Mouse (Mus musculus) myocyte (in vitro differentiated cells): ENCODE measurements at regions not wholly inside any gene's neighbourhood (a gene's known extent, or its start where the extent isn't known, plus 50 kb on each side); places are given as distances from the start of the nearest gene placed in this dataset.

Source experiments
- H3K27me3 ChIP-seq: one replicate; pipeline ENCODE4 v1.6.1; 2011; ENCODE audit not compliant: control insufficient read depth, insufficient read depth, insufficient read length
- H3K36me3 ChIP-seq: one replicate; pipeline ENCODE4 v1.6.1; 2011; ENCODE audit not compliant: control insufficient read depth, insufficient read depth
- H3K4me2 ChIP-seq: one replicate; pipeline ENCODE4 v1.6.1; 2011; ENCODE audit warnings: low read depth, control low read depth
- H3K4me3 ChIP-seq: one replicate; pipeline ENCODE4 v1.5.1; 2011; ENCODE audit warnings: mild to moderate bottlenecking, control low read depth, moderate library complexity
- H3K79me2 ChIP-seq: one replicate; pipeline ENCODE4 v1.6.1; 2011; ENCODE audit not compliant: control insufficient read depth, insufficient read depth
- H3ac ChIP-seq: one replicate; pipeline ENCODE4 v1.6.1; 2011; ENCODE audit not compliant: control insufficient read depth, insufficient read length
- CEBPB ChIP-seq: IDR thresholded peaks from 2 replicates; pipeline ENCODE4 v1.6.1; 2011; ENCODE audit warnings: mild to moderate bottlenecking, moderate library complexity; ENCODE audit not compliant: poor library complexity, insufficient read depth, severe bottlenecking
- E2F4 ChIP-seq: IDR thresholded peaks from one replicate; pipeline ENCODE4 v1.6.1; 2011; ENCODE audit warnings: mild to moderate bottlenecking, control low read depth, moderate library complexity; ENCODE audit not compliant: insufficient read depth
- MAX ChIP-seq: IDR thresholded peaks from one replicate; pipeline ENCODE4 v1.6.1; 2011; ENCODE audit warnings: low read depth, mild to moderate bottlenecking, control low read depth
- MYOD1 ChIP-seq, 3 experiments: IDR thresholded peaks; one replicate each; pipeline ENCODE4 v1.6.1; 2011; ENCODE audit warnings: control low read depth in 2 of 3, low read depth in 2 of 3, mild to moderate bottlenecking in 2 of 3, moderate library complexity in 1 of 3; ENCODE audit not compliant: insufficient read length in 2 of 3, control insufficient read depth in 1 of 3
- MYOG ChIP-seq, 3 experiments: IDR thresholded peaks; one replicate each; pipeline ENCODE4 v1.6.1; 2011; ENCODE audit warnings: control low read depth in 2 of 3, low read depth in 2 of 3, mild to moderate bottlenecking in 2 of 3; ENCODE audit not compliant: insufficient read length in 2 of 3, control insufficient read depth in 1 of 3, insufficient read depth in 1 of 3
- POLR2A ChIP-seq: IDR thresholded peaks from one replicate; pipeline ENCODE4 v1.6.1; 2011; ENCODE audit warnings: low read depth, mild to moderate bottlenecking, control low read depth, moderate library complexity; ENCODE audit not compliant: insufficient read length
- POLR2AphosphoS2 ChIP-seq: IDR thresholded peaks from one replicate; pipeline ENCODE4 v1.6.1; 2011; ENCODE audit warnings: low read depth, control low read depth; ENCODE audit not compliant: insufficient read length
- REST ChIP-seq: IDR thresholded peaks from one replicate; pipeline ENCODE4 v1.6.1; 2011; ENCODE audit warnings: mild to moderate bottlenecking, control low read depth, moderate library complexity; ENCODE audit not compliant: insufficient read depth, insufficient read length
- SRF ChIP-seq: IDR thresholded peaks from one replicate; pipeline ENCODE4 v1.6.1; 2011; ENCODE audit warnings: low read depth; ENCODE audit not compliant: control insufficient read depth, insufficient read length
- TCF12 ChIP-seq: IDR thresholded peaks from one replicate; pipeline ENCODE4 v1.6.1; 2011; ENCODE audit warnings: mild to moderate bottlenecking, control low read depth; ENCODE audit not compliant: poor library complexity, insufficient read depth, severe bottlenecking
- TCF3 ChIP-seq: IDR thresholded peaks from one replicate; pipeline ENCODE4 v1.6.1; 2011; ENCODE audit warnings: low read depth, control low read depth; ENCODE audit not compliant: insufficient read length
- USF1 ChIP-seq: IDR thresholded peaks from one replicate; pipeline ENCODE4 v1.6.1; 2011; ENCODE audit warnings: low read depth, mild to moderate bottlenecking, control low read depth, moderate library complexity

DNA sequence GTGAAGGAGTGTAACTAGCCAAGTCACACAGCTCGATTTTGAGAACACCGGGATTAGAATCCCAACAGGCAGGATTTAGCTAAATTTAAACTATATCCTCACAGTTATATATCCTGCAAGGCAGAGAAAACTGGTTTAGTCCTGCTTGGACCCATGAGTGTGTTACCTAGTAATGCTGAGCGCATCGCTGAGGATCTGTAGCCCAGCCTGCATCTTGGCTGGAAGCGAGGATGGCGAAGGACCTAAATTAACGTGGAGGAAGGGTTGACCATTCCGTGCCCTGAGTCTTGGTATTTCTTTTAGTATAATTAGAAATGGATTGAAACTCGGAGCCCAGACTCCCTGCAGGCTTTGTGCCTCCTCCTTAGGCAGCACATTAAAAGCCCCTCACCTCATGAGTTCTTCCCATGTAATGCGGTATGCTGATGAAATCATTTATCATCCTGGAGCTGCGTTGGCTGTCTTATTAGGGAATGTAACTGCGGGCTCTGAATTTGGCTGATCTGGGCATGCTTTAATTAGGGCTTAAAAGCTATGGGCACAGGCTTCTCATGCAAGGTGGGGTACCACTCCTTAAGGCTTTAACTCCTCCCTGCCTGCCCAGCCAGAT, 110.1 kb downstream of the Ackr3 start:
- TF ChIP-seq SRF (no peak), POLR2AphosphoS2 (no peak), MYOD1 (IDR thresholded peaks at IDR 0.05; ENCODE audit: control insufficient read depth in 1 of 3, insufficient read length in 2 of 3, low read depth in 2 of 3) (no peak), REST (no peak)
- no peaks in the 10 kb centered on the region for H3K79me2 ChIP-seq
- no peak overlapping the region for H3K4me3 ChIP-seq
- no peak overlapping the region for H3ac ChIP-seq
- no peaks in the 10 kb centered on the region for H3K27me3 ChIP-seq
- H3K36me3 ChIP-seq: no peaks in the 10 kb centered on the region
- no peak overlapping the region for H3K4me2 ChIP-seq

DNA sequence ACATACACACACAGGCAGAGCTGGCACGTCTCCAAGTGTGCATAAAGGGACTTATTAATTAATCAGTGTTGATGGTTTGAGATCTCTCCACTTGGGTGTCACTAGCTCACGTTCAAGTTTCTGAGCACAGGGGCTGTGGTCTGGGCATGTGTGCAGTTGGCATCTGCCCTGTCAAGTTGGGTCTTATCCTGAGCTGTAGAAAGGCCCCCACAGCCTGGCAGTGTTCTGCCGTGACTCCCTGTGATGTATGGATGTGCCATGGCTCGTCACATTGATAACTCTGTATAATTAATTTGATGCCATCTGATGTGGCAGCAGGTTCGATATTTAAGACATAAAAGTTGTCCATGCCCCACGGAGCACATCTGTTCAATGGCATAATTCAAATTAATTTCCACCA, 114.1 kb downstream of the Ackr3 start:
- H3K4me3 ChIP-seq: no peak overlapping the region
- no peak overlapping the region for H3ac ChIP-seq
- H3K36me3 ChIP-seq: no peaks in the 10 kb centered on the region
- H3K27me3 ChIP-seq: no peaks in the 10 kb centered on the region
- TF ChIP-seq E2F4 (no peak), TCF3 (no peak), TCF12 (no peak), USF1 (no peak), SRF (no peak), CEBPB (no peak), MYOD1 (IDR thresholded peaks at IDR 0.05; ENCODE audit: control insufficient read depth in 1 of 3, insufficient read length in 2 of 3, low read depth in 2 of 3) (no peak), MYOG (IDR thresholded peaks at IDR 0.05; ENCODE audit: control insufficient read depth in 1 of 3, insufficient read depth in 1 of 3, insufficient read length in 2 of 3, low read depth in 2 of 3) (no peak)
- no peaks in the 10 kb centered on the region for H3K79me2 ChIP-seq
- H3K4me2 ChIP-seq: no peak overlapping the region

- TF ChIP-seq USF1 (no peak), REST (no peak), POLR2A (no peak), POLR2AphosphoS2 (no peak), SRF (no peak), TCF3 (no peak), TCF12 (no peak), MYOD1 (IDR thresholded peaks at IDR 0.05; ENCODE audit: control insufficient read depth in 1 of 3, insufficient read length in 2 of 3, low read depth in 2 of 3) (no peak), E2F4 (no peak), CEBPB (no peak), MAX (no peak), MYOG (IDR thresholded peaks at IDR 0.05; ENCODE audit: control insufficient read depth in 1 of 3, insufficient read depth in 1 of 3, insufficient read length in 2 of 3, low read depth in 2 of 3) (no peak)
Observed at GRCm38 (mm10) chr1:90318502-90318901, 114.7 kb downstream of the Ackr3 start.

GRCm38 (mm10) chr1:90320518-90320917, 116.7 kb downstream of the Ackr3 start:
- Histone ChIP-seq H3K27me3 (no peaks in the 10 kb centered on the region), H3ac (no peak overlapping the region), H3K36me3 (no peaks in the 10 kb centered on the region), H3K4me3 (no peak overlapping the region), H3K4me2 (no peak overlapping the region), H3K79me2 (no peaks in the 10 kb centered on the region)
- TF ChIP-seq TCF3 (no peak), CEBPB (no peak), POLR2AphosphoS2 (no peak), POLR2A (no peak), MYOD1 (IDR thresholded peaks at IDR 0.05; ENCODE audit: control insufficient read depth in 1 of 3, insufficient read length in 2 of 3, low read depth in 2 of 3) (no peak), MAX (no peak), USF1 (no peak), SRF (no peak), MYOG (IDR thresholded peaks at IDR 0.05; ENCODE audit: control insufficient read depth in 1 of 3, insufficient read depth in 1 of 3, insufficient read length in 2 of 3, low read depth in 2 of 3) (no peak), REST (no peak), E2F4 (no peak), TCF12 (no peak)

More at GRCm38 (mm10) chr1:90318502-90318901, 114.7 kb downstream of the Ackr3 start:
- no peak overlapping the region for H3K4me3 ChIP-seq
- H3K36me3 ChIP-seq: no peaks in the 10 kb centered on the region
- no peaks in the 10 kb centered on the region for H3K79me2 ChIP-seq
- H3ac ChIP-seq: no peak overlapping the region
- H3K4me2 ChIP-seq: no peak overlapping the region
- H3K27me3 ChIP-seq: no peaks in the 10 kb centered on the region

GRCm38 (mm10) chr1:90321501-90321900, 117.7 kb downstream of the Ackr3 start:
- no peak overlapping the region for H3K4me2 ChIP-seq

More at GRCm38 (mm10) chr1:90321501-90321900, 117.7 kb downstream of the Ackr3 start:
- TF ChIP-seq MYOG (IDR thresholded peaks at IDR 0.05; ENCODE audit: control insufficient read depth in 1 of 3, insufficient read depth in 1 of 3, insufficient read length in 2 of 3, low read depth in 2 of 3) (no peak), E2F4 (no peak), CEBPB (no peak), POLR2A (no peak), TCF3 (no peak), MYOD1 (IDR thresholded peaks at IDR 0.05; ENCODE audit: control insufficient read depth in 1 of 3, insufficient read length in 2 of 3, low read depth in 2 of 3) (no peak), POLR2AphosphoS2 (no peak), TCF12 (no peak), SRF (no peak)
- Histone ChIP-seq H3K27me3 (no peaks in the 10 kb centered on the region), H3K79me2 (no peaks in the 10 kb centered on the region), H3K36me3 (no peaks in the 10 kb centered on the region), H3K4me3 (no peak overlapping the region), H3ac (no peak overlapping the region)
